Mouse (Mus musculus) midbrain, embryonic 15.5 days (tissue): ENCODE results near the gene Olfr1239. TPM values are rescaled to one million over a fixed set of nuclear protein-coding genes. Genes with fewer than 3 reads are reported as not detected.

ENCODE experiments used
- ATAC-seq: fragments of 200-750 bp; cut with Nextera tagmentation; replicated peaks from 2 replicates; pipeline ENCODE4 v1.8.0; 2017; ENCODE audit warnings: moderate TSS enrichment
- H3K27ac ChIP-seq: fragments of 300-500 bp; sonication (generic); 2 replicates; pipeline ENCODE4 v1.5.1; 2015; ENCODE audit warnings: mild to moderate bottlenecking, inconsistent platforms
- H3K27me3 ChIP-seq: fragments of 300-500 bp; sonication (generic); replicated peaks from 2 replicates; pipeline ENCODE4 v1.6.1; 2015; ENCODE audit warnings: inconsistent platforms
- H3K36me3 ChIP-seq: fragments of 300-500 bp; sonication (generic); replicated peaks from 2 replicates; pipeline ENCODE4 v1.6.1; 2015; ENCODE audit warnings: inconsistent platforms
- H3K4me1 ChIP-seq: fragments of 300-500 bp; sonication (generic); 2 replicates; pipeline ENCODE4 v1.6.1; 2015; ENCODE audit warnings: inconsistent platforms
- H3K4me2 ChIP-seq: fragments of 300-500 bp; sonication (generic); 2 replicates; pipeline ENCODE4 v1.6.1; 2015; ENCODE audit warnings: inconsistent platforms, mild to moderate bottlenecking, moderate library complexity
- H3K4me3 ChIP-seq: fragments of 300-500 bp; sonication (generic); 2 replicates; pipeline ENCODE4 v1.5.1; 2015; ENCODE audit warnings: mild to moderate bottlenecking, inconsistent platforms
- H3K9ac ChIP-seq: fragments of 300-500 bp; sonication (generic); 2 replicates; pipeline ENCODE4 v1.6.1; 2015; ENCODE audit warnings: mild to moderate bottlenecking, inconsistent platforms
- H3K9me3 ChIP-seq: fragments of 300-500 bp; sonication (generic); 2 replicates; pipeline ENCODE4 v1.6.1; 2016; ENCODE audit warnings: inconsistent platforms
- WGBS: fragments of 180-500 bp; shearing (Covaris S2); methylation state at CpG from one replicate; pipeline ENCODE4 v1.1.7; 2015; ENCODE audit warnings: mixed read lengths; 5-methylcytosine and 5-hydroxymethylcytosine counted together
- polyA plus RNA-seq: library from polyadenylated mRNA; unstranded; fragments of >200 nt; fragmentation: Nextera tagmentation; extraction: Ambion mirVana; gene quantifications from 2 replicates; pipeline ENCODE4 v1.2.1, GENCODE M21; 2015

Gene Olfr1239
- not detected in 2 replicates for polyA plus RNA-seq

DNA sequence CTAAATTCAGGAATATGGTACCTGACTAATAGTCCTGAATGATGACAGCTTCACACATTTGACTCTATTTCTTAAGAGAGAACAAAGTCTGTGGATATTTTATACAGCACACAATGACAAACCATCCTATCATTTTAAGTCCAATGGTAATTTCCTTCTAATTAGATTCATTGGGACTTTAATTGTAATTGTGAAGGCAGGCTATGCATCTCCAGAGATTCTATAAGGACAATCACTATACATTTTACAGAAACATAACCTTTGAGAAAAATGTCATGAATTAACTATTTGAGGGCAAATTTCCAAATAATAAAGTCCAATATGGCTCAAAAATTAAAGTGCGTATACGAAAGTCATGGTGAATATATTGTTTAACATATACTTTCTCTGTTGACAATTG lies at the start of gene Olfr1239:
Olfr1239 (minus strand) TSS at position 101 of the 400 bp plus-strand sequence.
- Histone ChIP-seq H3K9me3 (no peaks in the 10 kb centered on the region), H3K27me3 (no peaks in the 10 kb centered on the region), H3K4me3 (no peak within 1 kb of the TSS), H3K9ac (no peak within 1 kb of the TSS), H3K36me3 (no peaks in the 10 kb centered on the region), H3K4me1 (no peaks in the 10 kb centered on the region), H3K27ac (no peak within 1 kb of the TSS), H3K4me2 (no peak within 1 kb of the TSS)
- no peak for ATAC-seq
- over 99% methylated on average over 2 of the region's 2 CpGs for WGBS

DNA sequence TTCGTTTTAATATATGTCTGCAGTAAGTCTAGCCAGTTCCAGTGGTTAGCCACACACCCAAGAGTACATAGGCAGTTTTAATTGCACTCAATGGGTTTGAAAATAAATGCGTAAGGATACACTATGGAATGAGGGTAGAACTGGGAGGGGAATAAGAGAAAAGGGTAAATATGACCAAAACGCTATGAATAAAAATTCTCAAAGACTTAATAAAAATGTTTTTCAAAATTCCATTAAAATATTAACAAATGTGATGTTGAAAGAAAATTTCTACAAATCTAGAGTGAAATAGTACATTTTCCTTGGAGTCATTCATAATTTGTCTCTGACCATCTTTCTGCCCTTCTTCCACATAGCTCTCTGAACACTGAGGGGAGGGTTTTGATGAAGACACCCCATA lies 22.7 kb upstream of the Olfr1239 start, which contains the start of gene Olfr1240:
Olfr1240 (minus strand) TSS at position 101 of the 400 bp plus-strand sequence.
- Histone ChIP-seq H3K27ac (no peak within 1 kb of the TSS), H3K9ac (no peak within 1 kb of the TSS), H3K4me3 (no peak within 1 kb of the TSS), H3K36me3 (no peaks in the 10 kb centered on the region), H3K4me2 (no peak within 1 kb of the TSS), H3K4me1 (no peaks in the 10 kb centered on the region), H3K9me3 (no peaks in the 10 kb centered on the region), H3K27me3 (no peaks in the 10 kb centered on the region)
- no peak for ATAC-seq
- WGBS = 85% methylated on average over 3 of the region's 3 CpGs

DNA sequence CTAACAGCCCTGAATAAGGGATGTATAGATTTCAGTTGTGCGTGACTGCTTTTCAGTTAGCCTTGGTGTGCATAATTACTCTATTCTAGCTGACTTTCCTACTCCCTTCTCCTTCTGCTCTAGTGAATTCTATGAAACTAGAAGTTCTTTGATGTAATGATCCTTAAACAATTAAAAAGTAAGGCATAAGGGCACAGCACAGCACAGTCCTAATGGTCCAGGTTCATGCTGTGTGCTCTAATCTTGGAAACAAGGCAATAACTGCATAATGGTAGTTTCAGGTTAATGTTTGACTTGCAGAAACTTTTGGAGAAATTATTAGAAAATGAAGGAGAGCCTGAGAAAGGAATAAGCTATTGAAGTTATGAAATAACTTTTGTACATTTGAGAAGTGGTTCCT lies 5.7 kb downstream of the Olfr1239 start:
- Histone ChIP-seq H3K4me2 (no peak overlapping the region), H3K27me3 (no peaks in the 10 kb centered on the region), H3K27ac (no peak overlapping the region), H3K4me3 (no peak overlapping the region), H3K9me3 (no peaks in the 10 kb centered on the region), H3K36me3 (no peaks in the 10 kb centered on the region), H3K9ac (no peak overlapping the region), H3K4me1 (no peaks in the 10 kb centered on the region)
- ATAC-seq = no peak
- WGBS = 87% methylated on average over 1 of the region's 1 CpGs

DNA sequence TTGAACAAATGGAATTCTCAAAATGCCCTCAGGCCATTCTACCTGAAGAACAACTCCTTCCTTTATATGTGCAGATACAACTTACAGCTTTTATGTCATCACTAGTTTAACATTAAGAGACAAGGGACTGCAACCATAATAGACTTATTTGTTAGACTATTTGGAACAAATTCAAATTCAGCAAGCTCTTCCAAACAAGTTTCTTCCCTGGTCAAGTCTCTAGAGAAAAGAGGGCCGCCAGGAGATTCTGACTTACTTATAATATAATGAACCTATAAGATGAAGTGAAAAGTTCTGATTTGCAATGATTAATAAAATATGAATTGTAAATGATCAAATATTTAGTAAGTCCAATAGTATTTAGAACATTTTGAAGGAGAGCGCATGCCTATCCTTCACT lies 10.6 kb downstream of the Olfr1239 start, which contains the start of gene Olfr1238:
Olfr1238 (minus strand) TSS at position 101 of the 400 bp plus-strand sequence.
- 97% methylated on average over 2 of the region's 2 CpGs for WGBS
- Histone ChIP-seq H3K4me1 (no peaks in the 10 kb centered on the region), H3K4me2 (no peak within 1 kb of the TSS), H3K4me3 (no peak within 1 kb of the TSS), H3K9ac (no peak within 1 kb of the TSS), H3K9me3 (no peaks in the 10 kb centered on the region), H3K27ac (no peak within 1 kb of the TSS), H3K27me3 (no peaks in the 10 kb centered on the region), H3K36me3 (no peaks in the 10 kb centered on the region)
- no peak for ATAC-seq

DNA sequence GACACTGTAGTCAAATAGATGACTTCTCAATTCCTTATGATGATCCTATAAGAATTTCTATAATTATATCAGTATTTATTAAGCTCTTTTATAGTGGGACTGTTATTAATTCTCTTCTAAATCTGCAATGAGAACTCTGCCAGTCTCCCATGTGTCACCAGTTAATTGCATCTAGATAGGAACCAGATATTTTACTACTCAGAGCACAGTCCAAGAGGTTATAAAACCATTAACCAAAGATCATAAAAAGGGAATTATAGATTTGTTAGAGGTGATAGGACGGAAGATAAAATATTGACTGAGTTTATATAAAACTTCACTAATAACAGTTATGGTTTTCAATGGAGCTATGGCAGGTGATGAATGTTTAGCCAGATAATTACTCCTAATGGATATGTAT lies 19.3 kb downstream of the Olfr1239 start:
- no peak overlapping the region for H3K27ac ChIP-seq
- H3K36me3 ChIP-seq = no peaks in the 10 kb centered on the region
- 84% methylated on average over 1 of the region's 1 CpGs for WGBS
- H3K4me3 ChIP-seq = no peak overlapping the region
- ATAC-seq = no peak
- no peaks in the 10 kb centered on the region for H3K9me3 ChIP-seq
- no peaks in the 10 kb centered on the region for H3K4me1 ChIP-seq
- no peak overlapping the region for H3K9ac ChIP-seq
- H3K27me3 ChIP-seq = no peaks in the 10 kb centered on the region
- no peak overlapping the region for H3K4me2 ChIP-seq

Other genes with a start within 250 kb of the Olfr1239 start
- gene Olfr1225, start 245.7 kb downstream of the Olfr1239 start, polyA plus RNA-seq = not detected in 2 replicates
- gene Olfr1226, start 220.4 kb downstream of the Olfr1239 start, polyA plus RNA-seq = not detected in 2 replicates
- gene Olfr1228, start 166.3 kb downstream of the Olfr1239 start, polyA plus RNA-seq = not detected in 2 replicates
- gene Olfr1229, start 132.4 kb downstream of the Olfr1239 start, polyA plus RNA-seq = not detected in 2 replicates
- not detected in 2 replicates for gene Olfr1230, start 123.1 kb downstream of the Olfr1239 start, polyA plus RNA-seq
- not detected in 2 replicates for gene Olfr1231, start 113.3 kb downstream of the Olfr1239 start, polyA plus RNA-seq
- not detected in 2 replicates for gene Olfr1232, start 90.7 kb downstream of the Olfr1239 start, polyA plus RNA-seq
- not detected in 2 replicates for gene Olfr1233, start 78.0 kb downstream of the Olfr1239 start, polyA plus RNA-seq
- gene Olfr1234, start 55.5 kb downstream of the Olfr1239 start, polyA plus RNA-seq = not detected in 2 replicates
- not detected in 2 replicates for gene Olfr1238, start 10.7 kb downstream of the Olfr1239 start, polyA plus RNA-seq
- not detected in 2 replicates for gene Olfr1240, start 22.6 kb upstream of the Olfr1239 start, polyA plus RNA-seq
- gene Olfr1241, start 66.7 kb upstream of the Olfr1239 start, polyA plus RNA-seq = not detected in 2 replicates
- gene Olfr1242, start 77.9 kb upstream of the Olfr1239 start, polyA plus RNA-seq = not detected in 2 replicates
- gene Olfr1243, start 111.1 kb upstream of the Olfr1239 start, polyA plus RNA-seq = not detected in 2 replicates
- gene Olfr1245, start 158.0 kb upstream of the Olfr1239 start, polyA plus RNA-seq = not detected in 2 replicates
- not detected in 2 replicates for gene Olfr1246, start 172.8 kb upstream of the Olfr1239 start, polyA plus RNA-seq
- gene Olfr1247, start 193.7 kb upstream of the Olfr1239 start, polyA plus RNA-seq = not detected in 2 replicates
- not detected in 2 replicates for gene Olfr1248, start 197.8 kb upstream of the Olfr1239 start, polyA plus RNA-seq
- gene Olfr1249, start 214.6 kb upstream of the Olfr1239 start, polyA plus RNA-seq = not detected in 2 replicates
- gene Olfr1250, start 241.1 kb upstream of the Olfr1239 start, polyA plus RNA-seq = not detected in 2 replicates